Mouse (Mus musculus) cerebral cortex, adult 2 months (tissue): ENCODE data around the gene Trip11.

Experiments
- WGBS: fragments of 180-500 bp; shearing (Covaris S2); methylation state at CpG from one replicate; pipeline ENCODE4 v1.1.7; 2018; 5-methylcytosine and 5-hydroxymethylcytosine counted together

The Trip11 gene

DNA sequence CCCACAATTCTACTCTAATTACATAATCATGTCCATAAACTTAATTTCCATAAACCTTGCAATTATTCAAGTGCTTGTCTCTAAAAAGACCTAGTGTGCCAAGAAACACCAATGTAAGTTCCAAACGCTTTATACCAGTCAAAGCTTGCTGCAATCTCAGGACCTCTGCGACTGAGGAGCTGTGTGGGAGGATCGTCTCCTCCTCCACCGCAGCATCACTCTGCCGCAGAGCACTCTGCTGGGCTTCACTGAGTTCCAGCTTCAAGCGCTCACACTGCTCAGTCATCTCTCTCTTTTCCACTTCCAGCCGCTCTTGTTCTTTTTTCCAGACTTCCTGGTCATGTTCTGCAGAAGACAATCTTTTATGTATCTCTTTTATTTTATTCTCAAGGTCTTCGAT lies 19.8 kb downstream of the Trip11 start:
- WGBS = 67% methylated on average over 8 of the region's 8 CpGs

DNA sequence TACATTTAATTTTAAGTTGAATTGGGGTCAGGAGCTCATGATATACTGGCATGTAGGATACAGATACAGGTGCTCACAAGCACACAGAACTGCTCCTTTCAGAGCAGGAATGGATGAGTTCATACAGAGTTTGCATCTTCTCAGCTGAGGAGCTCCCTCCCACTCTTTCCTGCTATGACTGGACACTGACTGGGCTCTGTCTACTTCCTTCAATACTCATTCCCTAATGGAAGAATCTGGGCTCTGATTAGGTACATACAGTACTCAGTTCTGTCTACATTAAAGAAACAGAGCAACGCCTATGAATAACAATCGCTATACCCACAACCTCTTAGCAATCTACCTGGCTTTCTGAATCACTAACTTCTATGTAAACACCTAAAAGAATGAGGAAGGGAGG lies 20.2 kb downstream of the Trip11 start:
- 87% methylated on average over 2 of the region's 2 CpGs for WGBS

DNA sequence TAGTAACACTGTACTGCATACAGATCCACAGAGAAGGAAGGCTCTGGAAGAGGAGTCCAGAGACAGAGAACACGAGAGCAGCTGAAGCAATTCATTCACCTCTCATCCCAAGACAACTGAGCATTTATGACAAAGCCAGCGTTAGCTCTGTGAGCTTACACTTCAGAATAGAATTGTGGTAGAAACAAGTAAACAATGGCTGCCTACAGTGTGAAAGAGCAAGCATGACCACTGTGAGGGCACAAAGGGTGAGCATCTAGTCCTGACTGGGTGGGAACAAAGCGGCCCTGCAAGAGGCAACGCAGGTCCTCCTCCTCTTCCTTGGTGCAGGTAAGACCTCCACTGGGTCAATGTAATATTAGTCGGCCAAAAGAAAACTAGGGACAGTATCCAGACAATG lies 22.0 kb downstream of the Trip11 start:
- 68% methylated on average over 5 of the region's 5 CpGs for WGBS

DNA sequence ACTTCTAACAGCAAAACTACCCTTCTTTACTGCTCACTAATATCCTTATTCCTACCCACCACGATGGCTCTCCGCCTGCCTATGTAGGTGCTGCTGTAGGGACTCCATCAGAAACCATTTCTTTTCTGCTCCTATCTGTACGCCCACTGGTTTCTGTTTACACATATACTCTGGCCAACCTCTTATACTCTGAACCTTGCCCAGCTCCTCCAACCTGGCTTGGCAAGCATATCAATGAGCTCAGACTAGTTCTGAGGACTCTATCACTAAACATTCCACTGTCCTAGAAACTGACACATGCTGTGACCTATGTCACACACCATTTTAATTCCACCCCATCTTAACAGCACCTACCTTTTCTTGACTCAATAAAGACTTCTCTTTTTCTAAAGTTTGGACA lies 23.7 kb downstream of the Trip11 start:
- 96% methylated on average over 3 of the region's 3 CpGs for WGBS

DNA sequence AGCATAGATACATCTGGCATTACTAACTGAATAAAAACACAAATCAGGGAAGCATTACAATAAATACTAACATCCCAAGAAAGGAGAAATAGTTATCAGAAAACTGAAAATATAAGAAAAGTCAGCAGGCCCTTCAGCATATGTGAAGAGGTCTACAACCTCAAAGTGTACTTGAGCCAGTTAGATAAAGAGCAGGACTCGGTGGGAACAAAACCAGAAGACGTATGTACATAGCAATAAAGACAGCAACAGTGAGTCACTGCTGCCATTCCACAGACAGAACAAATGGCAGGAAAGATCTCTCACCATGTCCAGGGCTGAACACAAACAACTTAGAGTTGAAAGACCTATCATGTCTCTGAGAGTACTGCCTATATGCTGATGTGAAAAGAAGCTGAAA lies 24.8 kb downstream of the Trip11 start:
- 94% methylated on average over 2 of the region's 2 CpGs for WGBS

DNA sequence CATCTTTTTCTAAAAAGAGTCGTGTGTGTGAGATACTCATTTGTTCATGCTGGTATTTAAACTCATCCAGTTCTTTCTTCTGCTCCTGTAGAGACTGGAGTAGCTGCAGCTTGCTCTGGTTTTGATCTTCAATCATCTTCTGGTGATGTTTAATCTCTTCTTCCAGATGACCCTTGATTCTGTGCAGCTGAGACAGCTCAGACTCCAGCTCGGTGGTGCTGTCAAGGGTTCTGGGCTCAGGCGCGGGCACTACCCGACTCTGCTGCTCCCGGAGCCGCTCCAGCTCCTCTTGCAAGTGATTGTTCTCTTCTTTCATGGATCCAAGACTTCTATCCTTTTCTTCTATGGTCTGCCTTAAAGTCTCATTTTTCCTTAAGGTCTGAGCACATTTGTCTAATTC lies 28.1 kb downstream of the Trip11 start:
- 92% methylated on average over 7 of the region's 7 CpGs for WGBS

DNA sequence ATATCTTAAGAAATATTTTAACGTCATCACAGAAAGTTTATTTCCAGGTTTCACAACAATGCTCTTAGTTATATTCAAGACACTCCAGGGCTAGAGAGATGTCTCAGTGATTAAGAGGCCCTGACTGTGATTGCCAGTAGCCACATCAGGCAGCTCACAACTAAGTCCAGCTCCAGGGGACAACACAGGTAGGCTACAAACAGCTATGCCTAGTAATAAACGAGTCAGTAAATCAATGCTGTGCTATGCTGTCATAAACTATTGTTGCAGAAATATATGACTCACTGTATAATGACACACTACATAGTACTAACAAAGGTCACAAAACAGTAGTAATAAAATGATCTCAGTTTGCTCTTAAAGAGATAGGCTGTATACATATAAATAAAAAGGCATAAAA lies 36.7 kb downstream of the Trip11 start:
- WGBS = 87% methylated on average over 2 of the region's 2 CpGs

DNA sequence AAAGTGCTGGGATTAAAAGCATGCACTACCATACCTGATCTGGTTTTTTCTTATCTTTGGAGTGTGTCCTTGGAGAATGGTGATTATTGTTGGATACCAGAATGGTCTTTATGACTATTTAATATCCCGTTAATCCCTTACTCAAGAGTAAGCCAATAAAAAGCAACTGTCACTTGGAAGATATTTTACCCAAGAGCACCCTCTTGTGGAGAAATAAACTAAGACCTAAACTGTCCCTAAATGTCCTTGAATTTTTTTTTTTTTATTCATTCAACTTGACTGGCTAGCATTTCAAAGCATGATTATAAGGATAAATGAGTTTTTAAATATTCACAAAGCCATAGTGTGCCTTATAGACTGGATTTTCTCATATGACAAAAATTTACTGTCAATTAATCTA lies 38.0 kb downstream of the Trip11 start:
- WGBS = 42% methylated on average over 1 of the region's 1 CpGs

DNA sequence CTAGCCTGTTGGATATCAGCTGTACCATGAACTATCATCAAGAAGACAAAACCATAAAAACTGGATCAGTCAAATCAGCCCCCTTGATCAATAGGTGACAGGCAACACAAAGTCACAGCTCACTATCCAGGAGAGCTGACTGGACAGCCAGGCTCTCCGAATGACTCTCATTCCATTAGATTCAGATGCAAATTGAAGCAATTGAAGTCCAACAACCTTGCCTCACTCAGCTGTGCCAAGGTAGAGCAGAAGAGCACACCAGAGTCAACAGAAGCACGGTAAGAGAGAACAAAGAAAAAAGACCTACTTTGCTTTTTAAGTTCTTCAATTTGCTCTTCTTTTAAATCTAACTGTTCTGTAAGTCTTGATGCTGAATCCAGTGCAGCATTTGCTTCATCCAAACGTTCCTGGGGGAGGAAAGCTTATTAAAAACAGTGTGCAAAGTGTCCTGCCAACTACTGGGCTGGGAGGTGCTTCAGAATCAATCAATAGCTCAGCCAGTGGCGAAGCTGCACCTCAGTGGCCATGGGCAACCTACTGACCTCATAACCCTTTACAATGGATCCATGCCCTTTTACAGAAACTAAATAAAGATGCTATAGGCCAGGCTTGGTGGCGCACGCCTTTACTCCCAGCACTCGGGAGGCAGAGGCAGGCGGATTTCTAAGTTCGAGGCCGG lies 50.6 kb downstream of the Trip11 start:
- WGBS = 86% methylated on average over 10 of the region's 10 CpGs

DNA sequence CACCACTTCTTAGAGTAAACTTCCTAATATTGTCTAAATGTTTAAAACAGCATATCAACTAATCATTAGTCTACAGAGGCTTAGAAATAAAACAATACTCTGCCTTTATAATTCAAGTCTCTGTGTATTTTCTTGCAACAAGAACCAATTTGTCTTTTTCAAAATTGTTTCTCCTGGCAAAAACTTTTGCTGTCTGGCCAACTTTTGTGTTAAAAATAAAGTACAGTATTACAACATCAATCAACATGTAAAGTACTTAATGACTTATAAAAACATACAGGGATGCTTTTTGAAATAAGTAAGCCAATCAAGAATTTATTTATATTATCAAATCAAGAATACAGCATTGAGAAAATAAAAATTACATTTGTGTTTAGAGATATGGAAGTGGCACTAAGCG lies 52.8 kb downstream of the Trip11 start:
- WGBS = 94% methylated on average over 1 of the region's 1 CpGs

DNA sequence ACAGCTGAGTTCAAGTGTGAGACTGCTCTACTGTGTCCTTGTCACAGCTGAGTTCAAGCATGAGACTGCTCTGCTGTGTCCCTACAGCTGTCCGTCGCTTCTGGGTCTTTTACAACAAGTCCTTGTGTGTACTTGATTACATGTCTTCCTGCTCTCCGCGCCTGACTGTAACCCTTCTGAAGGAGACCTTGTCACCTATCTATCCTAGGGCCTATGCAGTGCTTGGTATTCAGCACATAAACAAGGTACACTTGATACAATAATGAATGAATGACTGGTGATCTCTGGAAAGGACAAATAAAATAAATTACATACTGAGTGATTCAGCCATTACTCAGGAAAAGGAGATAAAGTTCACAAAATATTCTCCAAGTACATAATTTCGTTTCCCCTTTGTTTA lies 55.1 kb downstream of the Trip11 start:
- 93% methylated on average over 5 of the region's 5 CpGs for WGBS

DNA sequence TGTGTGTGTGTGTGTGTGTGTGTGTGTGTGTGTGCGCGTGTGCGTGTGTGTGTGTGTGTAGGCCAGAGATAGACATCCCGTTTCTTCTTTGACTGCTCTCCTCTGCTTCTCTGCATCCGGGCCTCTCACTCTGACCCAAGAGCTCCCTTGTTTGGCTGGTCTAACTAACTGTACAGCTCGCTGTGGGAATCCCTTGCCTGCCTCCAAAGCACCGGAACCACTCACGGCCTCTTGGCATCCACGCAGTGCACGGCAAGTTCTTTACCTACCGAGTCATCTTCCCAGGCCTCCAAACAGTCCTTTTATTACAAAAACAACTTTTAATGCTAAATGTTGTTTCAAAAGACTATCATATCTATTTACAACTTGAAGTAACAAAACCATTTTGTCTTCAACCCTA lies 58.7 kb downstream of the Trip11 start:
- 87% methylated on average over 11 of the region's 11 CpGs for WGBS

DNA sequence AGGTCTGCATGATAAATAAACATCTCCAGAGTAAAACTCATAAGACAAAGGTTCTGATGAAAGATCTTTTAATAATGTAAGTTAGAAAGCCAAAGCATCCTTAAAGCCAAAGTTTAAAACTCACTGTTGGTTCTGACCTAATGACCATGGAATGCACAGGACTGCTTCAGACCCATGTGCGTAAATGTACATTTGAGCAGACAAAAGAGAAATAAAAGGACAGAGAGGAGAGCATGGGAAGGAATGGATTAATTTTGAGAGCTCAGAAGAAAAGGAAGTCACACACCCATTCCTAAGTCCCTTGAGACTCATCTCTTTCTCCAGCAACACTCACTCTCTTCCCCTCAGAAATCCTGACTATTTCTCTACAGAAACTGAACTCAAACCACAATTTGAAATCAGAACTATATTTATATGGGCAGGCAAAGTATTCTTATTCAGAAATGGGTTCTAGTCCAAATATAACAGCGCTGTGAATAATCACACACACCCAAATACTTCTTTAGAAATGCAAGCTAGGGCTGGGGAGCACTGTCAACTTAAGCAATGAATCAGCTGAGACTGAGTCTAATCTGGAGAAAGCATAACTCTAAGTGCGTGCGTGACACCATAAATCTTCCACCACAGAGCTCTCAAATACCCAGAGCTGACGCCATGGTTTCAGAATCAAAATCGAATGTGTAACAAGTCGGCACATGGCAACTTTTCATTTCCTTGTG lies 61.1 kb downstream of the Trip11 start:
- 60% methylated on average over 7 of the region's 7 CpGs for WGBS

DNA sequence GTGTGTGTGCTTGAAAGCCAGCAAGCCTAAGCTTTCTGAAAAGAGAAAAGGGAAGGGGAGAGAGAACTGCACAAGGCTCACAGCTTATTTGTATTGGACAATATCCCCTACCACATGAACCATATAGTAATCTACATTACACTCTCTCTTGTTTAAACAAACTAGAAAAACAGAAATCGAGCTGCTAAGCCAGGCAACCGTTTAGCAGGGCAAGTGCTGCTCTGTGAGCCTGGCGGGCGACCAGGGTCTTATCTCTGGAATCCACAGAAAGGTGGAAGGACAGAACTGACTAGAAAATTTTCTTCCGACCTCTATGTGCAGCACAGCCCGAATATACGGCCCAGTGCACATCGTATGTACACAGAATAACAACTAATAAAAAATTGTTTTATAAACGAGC lies 61.8 kb downstream of the Trip11 start:
- WGBS = 87% methylated on average over 9 of the region's 9 CpGs

DNA sequence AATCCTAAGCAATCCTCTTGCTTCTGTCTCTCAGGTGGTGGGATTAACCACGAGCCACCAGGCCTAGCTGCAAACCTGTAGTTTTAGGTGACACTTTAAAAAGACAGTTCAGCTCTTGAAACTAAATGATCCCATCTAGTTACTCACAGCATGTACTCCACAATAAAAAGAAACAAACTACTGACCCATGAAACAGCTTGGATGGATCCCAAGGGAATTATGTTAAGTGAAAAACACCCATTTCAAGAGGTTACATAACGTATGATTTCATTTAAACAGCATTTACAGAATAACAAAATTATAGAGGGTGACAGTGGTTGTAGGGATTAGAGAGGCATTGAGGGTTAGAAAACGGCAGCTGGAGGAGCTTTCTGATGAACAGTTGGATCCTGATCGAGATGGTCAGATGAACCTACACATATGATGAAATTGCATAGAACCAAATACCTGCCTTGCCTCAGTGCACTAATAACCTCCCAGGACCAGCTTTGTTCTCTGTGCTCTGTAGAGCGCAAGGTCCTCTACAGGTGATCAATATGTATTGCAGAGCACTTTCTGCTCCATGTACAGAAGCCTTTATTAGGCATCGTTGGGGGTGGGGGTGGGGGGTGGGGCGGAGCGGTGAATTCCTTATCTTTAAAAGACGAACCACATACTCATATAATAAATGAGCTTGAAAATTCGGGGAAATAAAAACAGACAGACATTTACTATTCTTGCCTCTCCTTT lies 76.4 kb downstream of the Trip11 start:
- 87% methylated on average over 10 of the region's 10 CpGs for WGBS

DNA sequence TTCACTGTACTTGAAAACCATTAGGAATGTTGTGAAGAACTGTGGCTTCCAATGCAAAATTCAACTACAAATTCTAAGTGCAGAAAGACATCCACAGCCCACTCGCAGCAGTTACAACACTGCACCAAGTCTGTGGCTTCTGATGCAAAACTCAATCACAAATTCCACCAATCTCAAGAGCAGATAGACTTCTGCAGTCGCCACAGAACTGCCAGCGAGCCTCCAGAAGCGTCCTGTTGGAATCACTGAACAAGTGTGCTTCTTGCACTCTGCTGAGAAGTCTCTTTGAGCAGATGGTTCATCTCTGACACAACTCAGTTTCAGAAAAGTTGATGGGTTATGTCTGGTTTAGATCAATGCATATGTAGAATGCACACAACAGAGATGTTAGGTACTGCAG lies 78.4 kb downstream of the Trip11 start:
- WGBS = 76% methylated on average over 4 of the region's 4 CpGs

DNA sequence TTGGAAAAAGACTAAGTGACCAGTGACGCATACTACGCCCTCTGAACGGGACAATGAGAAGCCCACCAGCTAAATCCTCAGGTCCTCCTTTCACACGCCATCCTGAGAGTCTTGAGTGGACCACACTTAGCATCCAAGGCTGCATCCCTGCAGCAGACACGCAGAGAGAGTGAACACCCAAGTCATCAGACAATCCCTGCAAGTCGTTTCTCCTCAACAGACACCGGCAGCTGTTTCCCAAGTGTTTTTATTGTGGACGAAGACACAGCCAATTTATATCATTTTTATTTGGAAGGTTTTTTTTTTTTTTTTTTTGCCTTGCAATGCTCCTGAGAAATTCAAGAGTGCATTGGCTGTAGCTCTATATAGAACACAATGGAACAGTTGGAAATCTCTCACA lies 79.3 kb downstream of the Trip11 start:
- WGBS = 94% methylated on average over 8 of the region's 8 CpGs

DNA sequence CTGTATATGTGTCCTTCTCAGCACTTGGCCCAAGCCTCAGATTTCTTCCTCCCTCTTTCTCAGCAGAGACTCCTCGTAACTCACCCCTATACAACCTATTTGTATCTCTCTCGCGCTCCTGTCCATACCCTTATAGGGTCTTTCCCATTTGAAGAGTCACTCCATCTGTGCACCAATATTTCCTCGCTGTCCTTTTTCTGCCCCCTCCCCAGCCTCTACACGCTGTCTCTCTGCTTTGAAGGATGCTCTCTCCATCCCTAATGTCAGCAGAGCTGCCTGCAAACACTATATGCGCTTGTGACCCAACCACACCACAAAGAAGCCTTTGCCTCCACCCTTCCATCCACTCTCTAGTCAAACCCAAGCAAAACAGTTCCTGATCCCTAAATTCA lies 80.0 kb downstream of the Trip11 start:
- WGBS = 97% methylated on average over 6 of the region's 6 CpGs

DNA sequence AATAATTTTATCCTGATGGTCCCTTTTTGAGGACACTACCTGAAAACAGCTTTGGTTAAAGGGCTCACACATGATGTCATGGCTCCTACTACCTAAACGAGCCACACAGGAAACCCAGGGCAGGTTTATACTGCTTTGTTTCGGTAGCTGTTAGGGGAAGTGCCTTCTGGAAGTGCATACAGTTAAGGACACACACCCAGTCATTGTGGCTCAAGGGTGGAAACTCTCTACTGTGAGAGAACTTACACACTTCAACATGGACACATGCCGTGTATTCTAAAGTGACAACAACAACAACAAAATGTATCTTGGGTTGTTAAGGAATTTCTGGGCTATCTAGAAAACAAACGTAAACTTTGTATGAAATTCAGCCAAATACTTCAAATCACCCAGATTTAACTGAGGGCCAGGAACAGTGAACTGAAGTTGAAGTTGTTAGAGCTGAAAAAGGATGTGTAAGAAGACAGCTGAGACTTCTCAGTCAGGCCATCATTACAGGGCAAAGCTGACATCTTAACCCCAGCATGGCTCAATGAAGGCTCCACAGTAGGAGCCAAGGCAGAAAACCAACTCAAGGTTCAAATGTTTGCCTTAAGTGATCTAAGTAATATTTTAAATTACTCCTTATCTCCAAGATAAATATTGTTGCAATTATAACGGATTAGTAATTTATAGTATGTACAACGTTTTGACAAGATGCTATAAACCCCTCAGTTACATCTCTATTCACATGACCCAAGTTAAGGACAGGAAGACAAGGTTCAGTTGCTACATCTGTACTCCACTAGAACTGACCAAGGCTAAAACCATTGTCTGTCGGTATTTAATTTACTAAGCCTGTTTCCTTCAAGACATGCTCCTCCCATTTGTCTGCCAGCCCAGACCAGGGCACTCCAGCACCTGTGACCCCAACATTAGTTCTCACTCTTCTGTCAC lies 80.6 kb downstream of the Trip11 start:
- 85% methylated on average over 7 of the region's 7 CpGs for WGBS

DNA sequence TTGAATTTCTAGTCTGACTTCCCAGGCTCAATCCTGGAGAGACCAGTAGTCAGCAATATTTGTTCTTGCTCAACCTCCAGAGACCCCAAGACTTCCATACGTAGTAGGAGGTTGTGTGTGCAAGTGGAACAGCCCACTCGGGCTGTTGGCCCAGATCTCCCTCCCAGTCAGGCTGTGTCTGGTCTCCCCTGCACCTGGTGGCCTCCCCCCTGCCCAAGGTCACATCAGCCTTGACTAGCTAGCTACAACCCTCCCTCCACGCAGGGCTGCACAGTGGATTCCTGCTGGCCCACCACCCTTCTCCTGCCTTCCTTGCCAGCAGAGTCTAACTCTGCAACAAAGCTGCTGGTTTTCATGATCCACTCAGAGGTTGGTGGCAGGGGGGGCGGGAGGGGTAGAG lies 81.8 kb downstream of the Trip11 start:
- 67% methylated on average over 4 of the region's 4 CpGs for WGBS

DNA sequence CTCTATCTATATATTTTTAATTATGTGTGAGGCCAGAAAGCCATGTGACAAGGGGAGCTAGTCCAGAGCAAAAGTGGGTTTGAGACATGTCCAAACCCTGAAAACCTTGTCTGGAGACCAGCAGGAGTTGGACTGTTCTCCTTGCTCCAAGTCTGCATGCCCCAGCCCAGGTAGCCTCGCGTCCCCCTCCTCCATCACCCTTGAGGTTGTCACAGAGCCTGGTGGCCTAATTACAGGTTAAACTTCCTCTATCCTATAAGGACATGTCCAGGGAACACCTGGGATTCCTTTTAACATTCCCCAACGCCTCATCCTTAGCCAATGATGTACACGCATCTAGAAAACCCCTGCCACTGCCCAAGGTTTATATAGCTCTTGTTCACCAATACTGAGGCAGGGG lies 89.9 kb downstream of the Trip11 start:
- WGBS = 95% methylated on average over 4 of the region's 4 CpGs

DNA sequence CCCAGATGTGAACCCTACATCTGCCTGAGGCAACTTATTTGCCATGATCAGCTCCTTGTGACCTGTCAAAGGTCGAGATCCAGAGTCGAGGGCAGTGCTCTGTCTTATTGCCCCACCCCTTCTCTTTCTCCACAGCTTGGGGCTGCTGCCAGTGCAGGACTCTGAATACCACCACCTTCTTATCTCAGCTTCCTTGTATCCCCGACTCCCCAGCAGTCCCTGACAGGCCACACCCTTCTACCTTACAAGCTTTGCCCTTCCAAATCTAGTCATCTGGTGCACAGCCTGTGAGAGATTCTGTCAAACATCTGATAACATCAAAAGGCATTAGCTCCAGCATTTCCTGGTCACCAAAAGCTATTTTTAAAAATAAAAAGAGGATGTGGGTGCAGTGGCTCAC lies 91.5 kb downstream of the Trip11 start:
- 47% methylated on average over 3 of the region's 3 CpGs for WGBS
